Mouse (Mus musculus): ENCODE measurements at regions not wholly inside any gene's neighbourhood (a gene's known extent, or its start where the extent isn't known, plus 50 kb on each side); places are given as distances from the start of the nearest gene placed in this dataset.
"Not testable (repeated sequence)": the region's sequence is repeated elsewhere in the genome, so short reads cannot be mapped to it uniquely, and the experiment has no call there.

- no peak overlapping the region for H3K4me2 ChIP-seq
- H3K4me3 ChIP-seq: no peak overlapping the region
Observed at GRCm38 (mm10) chr10:27761402-27761801, 141.8 kb upstream of the Lama2 start.

GRCm38 (mm10) chr10:27802368-27802767 is 182.8 kb upstream of the Lama2 start:
- no peaks in the 10 kb centered on the region for H3K36me3 ChIP-seq (ENCODE audit: poor library complexity, severe bottlenecking)
- no peak overlapping the region for H3K4me3 ChIP-seq
- no peak overlapping the region for H3K27ac ChIP-seq
- no peak overlapping the region for H3K4me2 ChIP-seq
- no peaks in the 10 kb centered on the region for H3K9me3 ChIP-seq (replicated peaks)
- WGBS: 34% methylated on average over 1 of the region's 1 CpGs
- H3K27me3 ChIP-seq: no peaks in the 10 kb centered on the region
- no peak overlapping the region for H3K9ac ChIP-seq
- no peaks in the 10 kb centered on the region for H3K4me1 ChIP-seq
- ATAC-seq: no peak

More at GRCm38 (mm10) chr10:27761402-27761801, 141.8 kb upstream of the Lama2 start:
- Histone ChIP-seq H3K9me3 (replicated peaks) (no peaks in the 10 kb centered on the region), H3K36me3 (ENCODE audit: poor library complexity, severe bottlenecking) (no peaks in the 10 kb centered on the region), H3K9ac (no peak overlapping the region), H3K4me1 (no peaks in the 10 kb centered on the region), H3K27me3 (no peaks in the 10 kb centered on the region), H3K27ac (no peak overlapping the region)
- 3% methylated on average over 3 of the region's 3 CpGs for WGBS
- no peak; the same call in 1 of the 2 replicates for ATAC-seq

- Histone ChIP-seq H3K27ac (no peak overlapping the region), H3K36me3 (ENCODE audit: poor library complexity, severe bottlenecking) (no peaks in the 10 kb centered on the region), H3K4me3 (no peak overlapping the region), H3K27me3 (no peaks in the 10 kb centered on the region), H3K4me1 (no peaks in the 10 kb centered on the region), H3K9ac (no peak overlapping the region), H3K4me2 (no peak overlapping the region), H3K9me3 (replicated peaks) (no peaks in the 10 kb centered on the region)
- WGBS: 60% methylated on average over 2 of the region's 2 CpGs
- no peak; the same call in 1 of the 2 replicates for ATAC-seq
Observed at GRCm38 (mm10) chr10:27809539-27809938, 190.0 kb upstream of the Lama2 start.

DNA sequence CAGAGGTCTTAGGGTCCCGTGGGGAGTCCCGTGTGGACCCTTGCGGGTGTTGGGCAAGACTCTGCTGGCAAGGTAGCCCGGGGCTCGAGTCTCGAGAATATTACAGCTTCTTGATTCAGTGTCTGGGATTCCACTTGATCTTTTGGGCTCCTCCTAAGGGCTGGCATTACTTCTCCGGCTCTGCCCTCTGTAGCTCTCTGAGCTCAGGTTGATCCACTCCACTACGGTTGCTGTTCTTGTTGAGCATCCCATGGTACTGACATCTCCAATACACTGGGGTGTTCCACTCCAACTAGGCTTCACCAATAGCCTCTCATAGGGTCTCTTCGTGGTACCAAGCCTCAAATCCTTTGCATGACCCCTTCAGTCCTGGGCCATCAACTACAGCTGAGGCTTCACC is 206.1 kb upstream of the Lama2 start:
- H3K4me2 ChIP-seq; H3K27me3 ChIP-seq; H3K9me3 ChIP-seq (replicated peaks); H3K4me1 ChIP-seq; H3K4me3 ChIP-seq; H3K9ac ChIP-seq; ATAC-seq; H3K27ac ChIP-seq; H3K36me3 ChIP-seq (ENCODE audit: poor library complexity, severe bottlenecking): not testable (repeated sequence)
- 97% methylated on average over 7 of the region's 9 CpGs for WGBS

- Histone ChIP-seq H3K4me2 (no peak overlapping the region), H3K4me1 (no peaks in the 10 kb centered on the region), H3K9ac (no peak overlapping the region), H3K36me3 (ENCODE audit: poor library complexity, severe bottlenecking) (no peaks in the 10 kb centered on the region), H3K27me3 (no peaks in the 10 kb centered on the region), H3K4me3 (no peak overlapping the region), H3K9me3 (replicated peaks) (no peaks in the 10 kb centered on the region), H3K27ac (no peak overlapping the region)
- no peak for ATAC-seq
- 63% methylated on average over 1 of the region's 1 CpGs for WGBS
Observed at GRCm38 (mm10) chr10:27828346-27828745, 208.8 kb upstream of the Lama2 start.

DNA sequence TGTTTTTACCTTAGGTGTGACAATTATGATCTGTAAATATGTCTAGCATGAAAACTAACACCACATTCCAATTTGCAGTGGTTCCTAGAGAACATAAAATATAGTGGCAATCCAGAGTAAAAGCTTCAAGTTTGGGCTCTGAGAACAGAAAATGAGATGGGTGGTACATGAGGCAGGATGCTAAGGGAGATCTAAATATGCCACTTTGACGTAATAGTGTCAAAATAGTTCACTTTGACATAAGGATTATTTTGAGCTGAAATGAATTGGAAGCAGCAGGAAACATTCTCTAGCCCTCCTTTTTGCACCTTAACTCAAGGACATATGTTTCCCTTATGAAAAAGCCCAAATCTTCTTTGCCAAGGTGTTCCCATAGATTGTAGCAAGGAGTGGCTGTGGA is 219.1 kb upstream of the Lama2 start:
- H3K4me1 ChIP-seq: no peaks in the 10 kb centered on the region
- no peak overlapping the region for H3K4me3 ChIP-seq
- H3K9me3 ChIP-seq (replicated peaks): no peaks in the 10 kb centered on the region
- no peak overlapping the region for H3K4me2 ChIP-seq
- H3K27ac ChIP-seq: no peak overlapping the region
- WGBS: 97% methylated on average over 1 of the region's 1 CpGs
- no peak overlapping the region for H3K9ac ChIP-seq
- no peaks in the 10 kb centered on the region for H3K27me3 ChIP-seq
- ATAC-seq: no peak
- no peaks in the 10 kb centered on the region for H3K36me3 ChIP-seq (ENCODE audit: poor library complexity, severe bottlenecking)

GRCm38 (mm10) chr10:27841042-27841709 is 221.6 kb upstream of the Lama2 start:
- no peak overlapping the region for H3K4me3 ChIP-seq
- no peak overlapping the region for H3K9ac ChIP-seq
- H3K4me2 ChIP-seq: no peak overlapping the region
- 78% methylated on average over 5 of the region's 5 CpGs for WGBS
- no peaks in the 10 kb centered on the region for H3K27me3 ChIP-seq
- no peak for ATAC-seq
- no peaks in the 10 kb centered on the region for H3K36me3 ChIP-seq (ENCODE audit: poor library complexity, severe bottlenecking)
- H3K27ac ChIP-seq: no peak overlapping the region
- no peaks in the 10 kb centered on the region for H3K9me3 ChIP-seq (replicated peaks)
- no peaks in the 10 kb centered on the region for H3K4me1 ChIP-seq

GRCm38 (mm10) chr10:27843010-27843409 is 223.5 kb upstream of the Lama2 start:
- H3K4me2 ChIP-seq: no peak overlapping the region
- H3K27me3 ChIP-seq: no peaks in the 10 kb centered on the region
- H3K9me3 ChIP-seq (replicated peaks): no peaks in the 10 kb centered on the region
- no peak overlapping the region for H3K27ac ChIP-seq
- no peak overlapping the region for H3K9ac ChIP-seq
- ATAC-seq: no peak
- H3K4me3 ChIP-seq: no peak overlapping the region
- no peaks in the 10 kb centered on the region for H3K4me1 ChIP-seq
- no peaks in the 10 kb centered on the region for H3K36me3 ChIP-seq (ENCODE audit: poor library complexity, severe bottlenecking)
- WGBS: 77% methylated on average over 2 of the region's 2 CpGs

DNA sequence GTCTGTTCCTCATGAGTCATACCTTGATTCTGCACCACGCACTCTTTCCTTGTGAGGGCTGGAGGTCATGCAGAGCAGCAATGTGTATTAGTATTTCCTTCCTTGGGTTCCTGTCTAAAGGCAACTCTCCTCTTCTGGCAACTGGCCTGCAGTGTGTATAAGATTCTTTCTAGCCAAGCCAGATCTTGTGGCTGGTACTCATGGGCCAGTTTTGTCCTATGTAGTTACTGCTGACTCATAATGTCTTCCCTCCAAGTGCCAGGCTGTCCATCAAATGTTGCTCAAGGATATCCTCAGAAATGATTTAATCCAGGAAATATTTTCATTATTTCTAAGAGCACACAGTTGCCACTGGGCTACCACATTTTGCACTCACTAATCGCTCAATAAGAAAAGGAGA is 211.0 kb upstream of the Ptprk start:
- Histone ChIP-seq H3K4me1 (no peaks in the 10 kb centered on the region), H3K4me2 (no peak overlapping the region), H3K36me3 (ENCODE audit: poor library complexity, severe bottlenecking) (no peaks in the 10 kb centered on the region), H3K4me3 (no peak overlapping the region), H3K27me3 (no peaks in the 10 kb centered on the region), H3K27ac (no peak overlapping the region), H3K9ac (no peak overlapping the region), H3K9me3 (replicated peaks) (no peaks in the 10 kb centered on the region)
- ATAC-seq: no peak
- 78% methylated on average over 2 of the region's 2 CpGs for WGBS

- Histone ChIP-seq H3K27me3 (no peaks in the 10 kb centered on the region), H3K4me3 (no peak overlapping the region), H3K27ac (no peak overlapping the region), H3K36me3 (ENCODE audit: poor library complexity, severe bottlenecking) (no peaks in the 10 kb centered on the region), H3K4me2 (no peak overlapping the region), H3K4me1 (no peaks in the 10 kb centered on the region), H3K9me3 (replicated peaks) (no peaks in the 10 kb centered on the region), H3K9ac (no peak overlapping the region)
- ATAC-seq: no peak
- 92% methylated on average over 1 of the region's 1 CpGs for WGBS
Observed at GRCm38 (mm10) chr10:27880867-27881266, 193.8 kb upstream of the Ptprk start.

- Histone ChIP-seq H3K36me3 (ENCODE audit: poor library complexity, severe bottlenecking) (no peaks in the 10 kb centered on the region), H3K4me1 (0 out of 2 replicates have a peak, but pooled peaks cover 6% of the 10 kb centered on the region), H3K4me2 (no peak overlapping the region), H3K27me3 (no peaks in the 10 kb centered on the region), H3K9ac (no peak overlapping the region), H3K27ac (no peak overlapping the region), H3K9me3 (replicated peaks) (no peaks in the 10 kb centered on the region), H3K4me3 (no peak overlapping the region)
- WGBS: 9% methylated on average over 2 of the region's 2 CpGs
- ATAC-seq: peak; percentile 61; the same call in 1 of the 2 replicates
Observed at GRCm38 (mm10) chr10:27891778-27892512, 182.7 kb upstream of the Ptprk start.

DNA sequence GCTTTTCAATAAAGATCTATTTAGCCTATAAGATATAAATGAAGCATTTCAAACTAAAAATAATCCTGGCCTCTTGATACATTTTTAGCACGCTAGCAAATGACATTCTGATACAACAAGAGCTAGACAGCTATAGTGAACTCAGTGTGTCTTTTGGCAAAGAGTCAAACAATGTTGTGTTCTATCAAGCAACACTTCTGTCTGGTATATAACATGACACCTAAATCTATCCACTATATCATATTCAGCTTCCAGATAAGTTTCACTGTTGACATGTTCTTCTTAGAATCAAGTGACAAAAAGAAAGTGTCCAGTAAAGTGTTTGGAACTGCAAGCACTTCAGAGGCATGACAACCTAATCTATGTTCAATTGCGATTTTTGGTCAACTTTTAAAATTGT is 158.2 kb upstream of the Ptprk start:
- no peak overlapping the region for H3K9ac ChIP-seq
- no peaks in the 10 kb centered on the region for H3K36me3 ChIP-seq (ENCODE audit: poor library complexity, severe bottlenecking)
- no peak overlapping the region for H3K4me3 ChIP-seq
- no peak overlapping the region for H3K4me2 ChIP-seq
- no peak for ATAC-seq
- no peak overlapping the region for H3K27ac ChIP-seq
- H3K4me1 ChIP-seq: no peaks in the 10 kb centered on the region
- H3K9me3 ChIP-seq (replicated peaks): no peaks in the 10 kb centered on the region
- H3K27me3 ChIP-seq: no peaks in the 10 kb centered on the region
- 79% methylated on average over 2 of the region's 2 CpGs for WGBS
